Mouse (Mus musculus): Measurements from ENCODE around the gene Ngdn. TPM values are rescaled to one million over a fixed set of nuclear protein-coding genes. Genes with fewer than 3 reads are reported as not detected.
"Not testable (repeated sequence)": the region's sequence is repeated elsewhere in the genome, so short reads cannot be mapped to it uniquely, and the experiment has no call there.

Gene Ngdn
- total RNA-seq, 2 experiments from 2014 or later: 27.7 to 31.1 TPM

- DNase-seq: no peak
These were observed 16.6 kb upstream of the Ngdn start for GRCm38 (mm10) chr14:54998680-54999079.

GRCm38 (mm10) chr14:54999868-55000267 is 15.4 kb upstream of the Ngdn start:
- DNase-seq: not testable (repeated sequence)

GRCm38 (mm10) chr14:55000814-55001213 is 14.4 kb upstream of the Ngdn start:
- DNase-seq: no peak

GRCm38 (mm10) chr14:55001446-55001845 is 13.8 kb upstream of the Ngdn start:
- DNase-seq: no peak

GRCm38 (mm10) chr14:55001938-55002686 is 13.1 kb upstream of the Ngdn start:
- peak in 1 of 2 experiments; percentile 65 for DNase-seq

- no peak for DNase-seq
These were observed 12.6 kb upstream of the Ngdn start for GRCm38 (mm10) chr14:55002687-55003120.

GRCm38 (mm10) chr14:55003878-55004855 is 11.1 kb upstream of the Ngdn start:
- peak; percentile 81 to 86 for DNase-seq

- DNase-seq: no peak
These were observed 9.7 kb upstream of the Ngdn start for GRCm38 (mm10) chr14:55005506-55005905.

GRCm38 (mm10) chr14:55005967-55006366 is 9.3 kb upstream of the Ngdn start:
- no peak for DNase-seq

GRCm38 (mm10) chr14:55006541-55006940 is 8.7 kb upstream of the Ngdn start:
- no peak for DNase-seq

GRCm38 (mm10) chr14:55007120-55007908 is 7.9 kb upstream of the Ngdn start:
- DNase-seq: no peak

GRCm38 (mm10) chr14:55008417-55008816 is 6.8 kb upstream of the Ngdn start:
- peak in 1 of 2 experiments; percentile 19 for DNase-seq

GRCm38 (mm10) chr14:55011116-55011515 is 4.1 kb upstream of the Ngdn start:
- DNase-seq: no peak

- DNase-seq: no peak
These were observed 663 bp upstream of the Ngdn start for GRCm38 (mm10) chr14:55014591-55014990.

- DNase-seq: no peak
These were observed 485 bp downstream of the Ngdn start for GRCm38 (mm10) chr14:55015767-55016111.

GRCm38 (mm10) chr14:55016876-55017275 is 1.6 kb downstream of the Ngdn start:
- no peak for DNase-seq

- DNase-seq: no peak
These were observed 5.1 kb downstream of the Ngdn start for GRCm38 (mm10) chr14:55020394-55020793.

- DNase-seq: no peak
These were observed 7.8 kb downstream of the Ngdn start for GRCm38 (mm10) chr14:55023011-55023410.

- peak in 1 of 2 experiments; percentile 66 for DNase-seq
These were observed 9.0 kb downstream of the Ngdn start for GRCm38 (mm10) chr14:55024236-55024635.

GRCm38 (mm10) chr14:55025527-55025926 is 10.3 kb downstream of the Ngdn start:
- no peak for DNase-seq

- no peak for DNase-seq
These were observed 12.0 kb downstream of the Ngdn start for GRCm38 (mm10) chr14:55027251-55027650.

- DNase-seq: no peak
These were observed 12.4 kb downstream of the Ngdn start for GRCm38 (mm10) chr14:55027653-55028052.
